Mouse (Mus musculus) myocyte (in vitro differentiated cells): ENCODE data around the gene Mest.

Experiments used
- E2F4 ChIP-seq: IDR thresholded peaks from one replicate; pipeline ENCODE4 v1.6.1; 2011; ENCODE audit warnings: mild to moderate bottlenecking, control low read depth, moderate library complexity; ENCODE audit not compliant: insufficient read depth
- MAX ChIP-seq: IDR thresholded peaks from one replicate; pipeline ENCODE4 v1.6.1; 2011; ENCODE audit warnings: low read depth, mild to moderate bottlenecking, control low read depth
- POLR2A ChIP-seq: IDR thresholded peaks from one replicate; pipeline ENCODE4 v1.6.1; 2011; ENCODE audit warnings: low read depth, mild to moderate bottlenecking, control low read depth, moderate library complexity; ENCODE audit not compliant: insufficient read length
- USF1 ChIP-seq: IDR thresholded peaks from one replicate; pipeline ENCODE4 v1.6.1; 2011; ENCODE audit warnings: low read depth, mild to moderate bottlenecking, control low read depth, moderate library complexity

DNA sequence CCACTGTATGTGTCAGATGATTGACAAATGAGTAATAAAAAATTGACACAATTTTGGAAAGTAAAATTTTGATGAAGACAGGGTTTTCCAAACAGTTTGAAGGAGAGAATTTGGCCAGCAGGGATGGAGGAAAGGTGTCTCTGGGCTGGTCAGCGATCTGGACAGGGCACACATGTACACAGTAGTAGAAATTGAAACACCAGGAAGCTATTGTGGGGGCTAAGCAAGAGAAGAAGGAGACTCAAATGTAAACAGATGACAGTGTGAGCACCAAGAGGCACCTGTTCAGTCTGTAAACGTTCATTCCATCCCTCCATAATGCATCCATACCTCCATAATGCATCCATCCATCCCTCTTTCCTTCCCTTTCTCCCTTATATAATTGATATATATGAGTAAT, 27.9 kb downstream of the Mest start:
- TF ChIP-seq POLR2A (no peak), E2F4 (no peak), USF1 (no peak), MAX (no peak)
